Mouse (Mus musculus): Measurements from ENCODE around the gene Cep170.
"Not testable (repeated sequence)": the region's sequence is repeated elsewhere in the genome, so short reads cannot be mapped to it uniquely, and the experiment has no call there.

The Cep170 gene

GRCm38 (mm10) chr1:176814036-176814420, at the start of gene Cep170:
Cep170 (minus strand) TSS chr1:176814067.
- peak; percentile 98 for DNase-seq (ENCODE audit: extremely low spot score, low spot score)

- peak; percentile 43 for DNase-seq (ENCODE audit: extremely low spot score, low spot score)
These were observed 48.2 kb upstream of the Cep170 start for GRCm38 (mm10) chr1:176861981-176862644.

- DNase-seq (ENCODE audit: extremely low spot score, low spot score): no peak
These were observed 39.1 kb upstream of the Cep170 start for GRCm38 (mm10) chr1:176852813-176853590.

- no peak for DNase-seq (ENCODE audit: extremely low spot score, low spot score)
These were observed 37.5 kb upstream of the Cep170 start for GRCm38 (mm10) chr1:176851401-176851800.

GRCm38 (mm10) chr1:176849377-176849776, 35.5 kb upstream of the Cep170 start:
- DNase-seq (ENCODE audit: extremely low spot score, low spot score): no peak

GRCm38 (mm10) chr1:176848613-176849290, 34.9 kb upstream of the Cep170 start:
- DNase-seq (ENCODE audit: extremely low spot score, low spot score): no peak

- DNase-seq (ENCODE audit: extremely low spot score, low spot score): no peak
These were observed 33.4 kb upstream of the Cep170 start for GRCm38 (mm10) chr1:176847118-176847859.

- no peak for DNase-seq (ENCODE audit: extremely low spot score, low spot score)
These were observed 31.5 kb upstream of the Cep170 start for GRCm38 (mm10) chr1:176845082-176845977.

GRCm38 (mm10) chr1:176836562-176836961, 22.7 kb upstream of the Cep170 start:
- not testable (repeated sequence) for DNase-seq (ENCODE audit: extremely low spot score, low spot score)

GRCm38 (mm10) chr1:176835501-176836294, 21.8 kb upstream of the Cep170 start:
- peak; percentile 36 for DNase-seq (ENCODE audit: extremely low spot score, low spot score)

- peak; percentile 19 for DNase-seq (ENCODE audit: extremely low spot score, low spot score)
These were observed 21.0 kb upstream of the Cep170 start for GRCm38 (mm10) chr1:176834880-176835279.

- no peak for DNase-seq (ENCODE audit: extremely low spot score, low spot score)
These were observed 20.1 kb upstream of the Cep170 start for GRCm38 (mm10) chr1:176833948-176834347.

GRCm38 (mm10) chr1:176833257-176833656, 19.4 kb upstream of the Cep170 start:
- DNase-seq (ENCODE audit: extremely low spot score, low spot score): no peak

GRCm38 (mm10) chr1:176832607-176833006, 18.7 kb upstream of the Cep170 start:
- no peak for DNase-seq (ENCODE audit: extremely low spot score, low spot score)

- DNase-seq (ENCODE audit: extremely low spot score, low spot score): no peak
These were observed 18.2 kb upstream of the Cep170 start for GRCm38 (mm10) chr1:176832071-176832470.

GRCm38 (mm10) chr1:176828666-176829065, 14.8 kb upstream of the Cep170 start:
- DNase-seq (ENCODE audit: extremely low spot score, low spot score): no peak

GRCm38 (mm10) chr1:176827945-176828485, 14.1 kb upstream of the Cep170 start:
- no peak for DNase-seq (ENCODE audit: extremely low spot score, low spot score)

GRCm38 (mm10) chr1:176827365-176827764, 13.5 kb upstream of the Cep170 start:
- DNase-seq (ENCODE audit: extremely low spot score, low spot score): no peak

- DNase-seq (ENCODE audit: extremely low spot score, low spot score): no peak
These were observed 13.1 kb upstream of the Cep170 start for GRCm38 (mm10) chr1:176826931-176827330.

All from neural tube, embryonic 10.5 days (tissue).